26 mouse cellular contexts compared by ENCODE assay signal in the genomic region with DNA sequence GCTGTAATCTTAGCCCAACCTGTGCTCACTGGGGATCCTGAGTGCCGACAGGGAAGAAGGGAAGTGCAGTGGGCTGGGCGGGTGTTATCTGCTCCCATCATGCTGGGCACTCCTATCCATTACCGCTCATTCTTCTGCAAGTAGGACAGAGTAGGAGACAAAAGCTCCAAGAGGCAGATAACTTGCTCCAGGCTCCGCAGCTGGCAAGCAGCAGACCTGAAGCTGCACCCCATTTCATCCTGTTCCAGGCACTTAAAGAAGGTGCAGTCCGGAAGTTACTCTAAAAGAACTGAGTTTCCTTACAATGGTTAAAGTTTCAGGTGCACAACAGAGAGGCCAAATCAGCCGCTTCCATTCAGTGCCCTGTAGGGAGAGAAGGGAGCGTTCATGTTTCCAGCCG. TPM values are rescaled to one million over a fixed set of nuclear protein-coding genes. Genes with fewer than 3 reads are reported as not detected.
DNase-seq lines count a peak whose midpoint lies in the region; ATAC-seq lines count a peak whose summit lies in the region.
"Had no signal": no experiment of that assay in that cellular context is flagged by ENCODE, and none has a peak within 500 bp of the region (broad histone marks: within the 10 kb centered on the region; RNA-seq: fewer than 3 reads in every experiment).

No protein-coding gene starts in this region.

- no peaks in the 10 kb centered on the region for H3K9me3 ChIP-seq in heart, embryonic 13.5 days
- H3K9me3 ChIP-seq: embryonic facial prominence, embryonic 10.5 days; embryonic facial prominence, embryonic 12.5 days; forebrain, embryonic 13.5 days; forebrain, embryonic 15.5 days had no signal

- H3K9ac ChIP-seq in heart, embryonic 13.5 days, result 0 out of 2 replicates have a peak overlapping the region, but pooled peaks have one; percentile 14
- H3K9ac ChIP-seq: embryonic facial prominence, embryonic 12.5 days; forebrain, embryonic 13.5 days; forebrain, embryonic 15.5 days; forebrain, postnatal 0 days had no signal

- ATAC-seq in heart, embryonic 13.5 days (ENCODE audit: extremely low read depth, insufficient number of reproducible peaks, low FRiP score, low TSS enrichment), result no peak
- ATAC-seq in CD4-positive, CD25-positive, alpha-beta regulatory T cell, adult 4 months, result no peak
- ATAC-seq: activated CD4-positive, CD25-positive, alpha-beta regulatory T cell, adult 4 months; forebrain, embryonic 13.5 days; forebrain, embryonic 15.5 days; forebrain, postnatal 0 days; Patski had no signal

- no peak overlapping the region for H3K27ac ChIP-seq in heart, embryonic 13.5 days (replicated peaks)
- H3K27ac ChIP-seq: embryonic facial prominence, embryonic 10.5 days; embryonic facial prominence, embryonic 12.5 days; forebrain, embryonic 13.5 days; forebrain, embryonic 15.5 days had no signal

- 33% methylated on average over 8 of the region's 8 CpGs for WGBS in heart, embryonic 13.5 days

- DNase-seq in heart, adult 8-10 months (ENCODE audit: low spot score), result no peak
- DNase-seq in ES-CJ7 (ENCODE audit: low read depth, low spot score) (peak; percentile 65), ZHBTc4 (ENCODE audit: low read depth, low spot score) (peak; percentile 83)
- DNase-seq: adrenal gland, adult 8-10 months; adrenal gland, postnatal 14 days; adrenal gland, postnatal 36 days; B cell, adult 2 months; cerebellum, adult 11-12 months; cerebellum, adult 2 months; cerebellum, adult 9-10 months; cerebellum, postnatal 10 days; cerebellum, postnatal 25 days; forebrain, postnatal 0 days had no signal

- H3K4me2 ChIP-seq in heart, embryonic 13.5 days, result no peak overlapping the region
- H3K4me2 ChIP-seq: embryonic facial prominence, embryonic 12.5 days; forebrain, embryonic 13.5 days; forebrain, embryonic 15.5 days had no signal

- H3K27me3 ChIP-seq in heart, embryonic 13.5 days (replicated peaks), result peaks cover 58% of the 10 kb centered on the region
- H3K27me3 ChIP-seq: forebrain, embryonic 13.5 days; forebrain, embryonic 15.5 days had no signal

- no peaks in the 10 kb centered on the region for H3K36me3 ChIP-seq in heart, embryonic 13.5 days
- H3K36me3 ChIP-seq: embryonic facial prominence, embryonic 10.5 days; embryonic facial prominence, embryonic 12.5 days; forebrain, embryonic 15.5 days; G1E had no signal

- H3K4me3 ChIP-seq in heart, embryonic 13.5 days, result no peak overlapping the region
- H3K4me3 ChIP-seq: embryonic facial prominence, embryonic 10.5 days; embryonic facial prominence, embryonic 12.5 days; forebrain, embryonic 13.5 days; forebrain, embryonic 15.5 days had no signal

- peaks cover 7% of the 10 kb centered on the region for H3K4me1 ChIP-seq in heart, embryonic 13.5 days

RNA-seq across cellular contexts. Expression of gene Gm13090, which starts 21.9 kb away (rescaled TPM):
- polyA plus RNA-seq in heart, embryonic 13.5 days (2015; fragmentation: Nextera tagmentation; extraction: Ambion mirVana), result not detected in 2 replicates
- under 1 TPM in 2 of 4 experiments, not detected in 2; 0.37 to 0.44 TPM for total RNA-seq in heart, adult 8-10 months (2022)
- not detected for polyA plus RNA-seq in CD4-positive, CD25-positive, alpha-beta regulatory T cell, adult 4 months (2017; shearing (Covaris generic))
- total RNA-seq: adrenal gland, adult 18-20 months; adrenal gland, adult 8-10 months; adrenal gland, postnatal 14 days; adrenal gland, postnatal 36 days; forebrain, postnatal 0 days; G1E had no signal
- polyA plus RNA-seq: activated CD4-positive, CD25-positive, alpha-beta regulatory T cell, adult 4 months; cerebellum, adult 2 months; cortical plate, adult 2 months; embryonic facial prominence, embryonic 10.5 days; embryonic facial prominence, embryonic 12.5 days; embryonic facial prominence, embryonic 14.5 days; forebrain, embryonic 11.5 days; forebrain, embryonic 13.5 days; forebrain, postnatal 0 days; G1E; Patski had no signal

RNA-seq across cellular contexts. Expression of gene Vamp3, which starts 53.5 kb away (rescaled TPM):
- polyA plus RNA-seq in heart, embryonic 13.5 days (2015; fragmentation: Nextera tagmentation; extraction: Ambion mirVana), result 97.0 and 105 TPM in 2 replicates
- 10 to 100 TPM; 51.7 to 66.2 (median 62.3) TPM for total RNA-seq in heart, adult 8-10 months (2022)
- 10 to 100 TPM; 41.7 to 53.2 TPM for polyA plus RNA-seq in CD4-positive, CD25-positive, alpha-beta regulatory T cell, adult 4 months (2017; shearing (Covaris generic))
